Mouse (Mus musculus): ENCODE results near the gene Olfr1419. TPM values are rescaled to one million over a fixed set of nuclear protein-coding genes. Genes with fewer than 3 reads are reported as not detected.

Olfr1419 gene
- polyA plus RNA-seq, 1 experiment: 0.11 TPM

GRCm38 (mm10) chr19:11839119-11839518, 35.8 kb downstream of the Olfr1419 start, which contains the start of gene Olfr1417:
Olfr1417 (minus strand) TSS chr19:11839219.
- Histone ChIP-seq H3K4me1 (ENCODE audit: control insufficient read depth, insufficient read depth, low read length) (no peaks in the 10 kb centered on the region), H3K4me3 (replicated peaks; ENCODE audit: insufficient read depth, low read depth, low read length) (no peak within 1 kb of the TSS), H3K27ac (ENCODE audit: insufficient read depth, low read length) (no peak within 1 kb of the TSS), H3K27me3 (ENCODE audit: control insufficient read depth, insufficient read depth, low read length) (no peaks in the 10 kb centered on the region)
- no peak for DNase-seq
- 90% methylated on average over 4 of the region's 4 CpGs for WGBS
- TF ChIP-seq POLR2A (IDR thresholded peaks at IDR 0.05; ENCODE audit: borderline replicate concordance, insufficient read depth, low read length): no peak
- TF ChIP-seq CTCF (IDR thresholded peaks at IDR 0.05; ENCODE audit: borderline replicate concordance, insufficient read depth, low read depth, low read length): no peak

DNA sequence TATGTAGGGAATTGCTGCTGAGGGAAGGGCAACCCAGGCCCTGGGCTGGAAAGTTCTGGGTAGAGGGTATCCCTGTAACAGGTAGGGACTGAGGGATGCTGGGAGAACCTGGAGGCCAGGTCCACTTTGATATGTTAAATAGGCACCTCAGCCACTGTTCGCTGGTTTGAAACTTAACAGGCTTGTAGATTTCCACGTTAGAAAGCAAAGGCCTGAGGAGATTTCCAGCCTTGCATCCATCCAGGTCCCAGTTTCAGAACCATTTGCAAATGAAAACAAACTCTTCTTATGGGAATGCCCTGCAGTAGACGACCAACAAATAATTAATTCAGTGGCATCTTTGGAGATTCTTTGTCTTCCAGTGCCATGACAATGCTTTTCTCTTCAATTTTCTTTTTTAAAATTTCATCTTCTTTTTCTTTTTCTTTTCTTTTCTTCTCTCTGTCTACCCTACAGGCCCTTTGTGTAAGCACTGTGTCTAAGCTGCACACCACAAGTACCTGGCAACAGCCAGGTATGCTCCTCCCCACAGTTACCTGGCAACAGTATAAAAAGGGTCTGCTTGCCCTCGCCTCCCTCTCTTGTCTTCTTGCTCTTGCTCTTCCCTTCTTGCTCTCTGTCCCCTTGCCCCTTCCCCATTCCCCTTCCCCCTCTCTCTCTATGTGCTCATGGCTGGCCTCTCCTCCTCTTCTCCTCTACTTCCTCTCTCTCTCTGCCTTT, 51.4 kb downstream of the Olfr1419 start:
- WGBS: 53% methylated on average over 4 of the region's 4 CpGs
- H3K27me3 ChIP-seq (ENCODE audit: control insufficient read depth, insufficient read depth, low read length): no peaks in the 10 kb centered on the region
- TF ChIP-seq CTCF (IDR thresholded peaks at IDR 0.05; ENCODE audit: borderline replicate concordance, insufficient read depth, low read depth, low read length) (no peak), POLR2A (IDR thresholded peaks at IDR 0.05; ENCODE audit: borderline replicate concordance, insufficient read depth, low read length) (no peak)
- H3K4me3 ChIP-seq (replicated peaks; ENCODE audit: insufficient read depth, low read depth, low read length): no peak overlapping the region
- no peak for DNase-seq
- no peak overlapping the region for H3K27ac ChIP-seq (ENCODE audit: insufficient read depth, low read length)
- H3K4me1 ChIP-seq (ENCODE audit: control insufficient read depth, insufficient read depth, low read length): no peaks in the 10 kb centered on the region

GRCm38 (mm10) chr19:11820211-11820610, 54.7 kb downstream of the Olfr1419 start:
- H3K27me3 ChIP-seq (ENCODE audit: control insufficient read depth, insufficient read depth, low read length): no peaks in the 10 kb centered on the region
- DNase-seq: peak in 1 of 2 experiments; percentile 18
- TF ChIP-seq POLR2A (IDR thresholded peaks at IDR 0.05; ENCODE audit: borderline replicate concordance, insufficient read depth, low read length) (no peak), CTCF (IDR thresholded peaks at IDR 0.05; ENCODE audit: borderline replicate concordance, insufficient read depth, low read depth, low read length) (peak; percentile 16; the same call in 1 of the 2 replicates)
- no peak overlapping the region for H3K27ac ChIP-seq (ENCODE audit: insufficient read depth, low read length)
- 28% methylated on average over 6 of the region's 6 CpGs for WGBS
- no peaks in the 10 kb centered on the region for H3K4me1 ChIP-seq (ENCODE audit: control insufficient read depth, insufficient read depth, low read length)
- peak overlapping the region; percentile 81 for H3K4me3 ChIP-seq (replicated peaks; ENCODE audit: insufficient read depth, low read depth, low read length)

GRCm38 (mm10) chr19:11819800-11820199, 55.1 kb downstream of the Olfr1419 start:
- H3K27me3 ChIP-seq (ENCODE audit: control insufficient read depth, insufficient read depth, low read length): no peaks in the 10 kb centered on the region
- peak; percentile 68 to 72 for DNase-seq
- H3K4me3 ChIP-seq (replicated peaks; ENCODE audit: insufficient read depth, low read depth, low read length): peak overlapping the region; percentile 81
- TF ChIP-seq CTCF (IDR thresholded peaks at IDR 0.05; ENCODE audit: borderline replicate concordance, insufficient read depth, low read depth, low read length) (peak; percentile 48; the same call in 1 of the 2 replicates), POLR2A (IDR thresholded peaks at IDR 0.05; ENCODE audit: borderline replicate concordance, insufficient read depth, low read length) (no peak)
- no peak overlapping the region for H3K27ac ChIP-seq (ENCODE audit: insufficient read depth, low read length)
- 1% methylated on average over 15 of the region's 15 CpGs for WGBS
- H3K4me1 ChIP-seq (ENCODE audit: control insufficient read depth, insufficient read depth, low read length): no peaks in the 10 kb centered on the region

DNA sequence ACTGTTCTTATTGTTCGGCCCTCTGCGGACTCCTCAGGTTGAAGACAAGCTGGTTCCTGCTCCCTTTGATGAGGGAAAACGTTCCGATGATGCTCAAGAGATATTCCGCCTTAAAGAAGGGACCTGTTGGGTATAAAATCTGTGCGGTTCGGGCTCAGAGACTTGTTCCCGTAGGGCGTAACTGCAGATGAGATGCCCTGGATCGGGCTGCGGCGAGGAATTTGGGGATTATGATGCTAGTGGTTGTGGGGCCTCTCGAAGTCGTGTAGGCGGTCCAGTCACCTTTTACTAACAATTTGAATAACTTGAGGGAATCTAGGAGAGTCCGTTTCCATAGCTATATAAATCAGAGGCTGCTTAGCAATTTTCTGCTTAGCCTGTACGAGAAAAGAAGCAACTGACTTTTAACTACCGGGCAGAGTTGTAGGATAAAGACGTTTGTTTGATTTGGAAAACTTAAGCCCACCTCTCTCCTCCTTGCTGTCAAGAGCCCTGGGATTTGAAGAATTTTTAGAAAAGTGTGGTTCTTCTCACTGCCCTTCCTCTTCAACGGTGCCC, 55.7 kb downstream of the Olfr1419 start, which contains the start of gene Stx3:
Stx3 (minus strand) TSS at position 261 of the 558 bp plus-strand sequence.
- Histone ChIP-seq H3K4me3 (replicated peaks; ENCODE audit: insufficient read depth, low read depth, low read length) (peak within 1 kb of the TSS; percentile 81), H3K27me3 (ENCODE audit: control insufficient read depth, insufficient read depth, low read length) (no peaks in the 10 kb centered on the region), H3K27ac (ENCODE audit: insufficient read depth, low read length) (peak within 1 kb of the TSS; percentile 65; the same call in 1 of the 2 replicates), H3K4me1 (ENCODE audit: control insufficient read depth, insufficient read depth, low read length) (no peaks in the 10 kb centered on the region)
- under 1% methylated on average over 20 of the region's 20 CpGs for WGBS
- TF ChIP-seq POLR2A (IDR thresholded peaks at IDR 0.05; ENCODE audit: borderline replicate concordance, insufficient read depth, low read length): no peak
- TF ChIP-seq CTCF (IDR thresholded peaks at IDR 0.05; ENCODE audit: borderline replicate concordance, insufficient read depth, low read depth, low read length): no peak
- DNase-seq: no peak

Other genes with a start within 250 kb of the Olfr1419 start
- gene Ms4a3, start 234.3 kb downstream of the Olfr1419 start, polyA plus RNA-seq (2012; rRNA removed): not detected in 2 replicates
- not detected in 2 replicates for gene Oosp2, start 214.5 kb downstream of the Olfr1419 start, polyA plus RNA-seq (2012; rRNA removed)
- not detected in 2 replicates for gene Oosp1, start 184.0 kb downstream of the Olfr1419 start, polyA plus RNA-seq (2012; rRNA removed)
- gene Oosp3, start 178.1 kb downstream of the Olfr1419 start, polyA plus RNA-seq (2012; rRNA removed): not detected in 2 replicates
- not detected in 2 replicates for gene Gif, start 127.6 kb downstream of the Olfr1419 start, polyA plus RNA-seq (2012; rRNA removed)
- 41.0 and 41.6 TPM in 2 replicates for gene Mrpl16, start 104.7 kb downstream of the Olfr1419 start, polyA plus RNA-seq (2012; rRNA removed)
- 58.1 and 63.1 TPM in 2 replicates for gene Stx3, start 55.7 kb downstream of the Olfr1419 start, polyA plus RNA-seq (2012; rRNA removed)
- gene Olfr1417, start 35.9 kb downstream of the Olfr1419 start, polyA plus RNA-seq (2012; rRNA removed): 0.11 TPM in 1 of 2 replicates, not detected in the other
- not detected in 2 replicates for gene Olfr1418, start 14.0 kb downstream of the Olfr1419 start, polyA plus RNA-seq (2012; rRNA removed)
- 0.05 TPM in 1 of 2 replicates, not detected in the other for gene Olfr1420, start 11.5 kb upstream of the Olfr1419 start, polyA plus RNA-seq (2012; rRNA removed)
- 21.7 and 22.3 TPM in 2 replicates for gene Patl1, start 37.3 kb upstream of the Olfr1419 start, polyA plus RNA-seq (2012; rRNA removed)
- gene Osbp, start 90.8 kb upstream of the Olfr1419 start, polyA plus RNA-seq (2012; rRNA removed): 38.9 and 39.9 TPM in 2 replicates
- gene Olfr1423, start 166.2 kb upstream of the Olfr1419 start, polyA plus RNA-seq (2012; rRNA removed): not detected in 2 replicates
- gene Olfr1424, start 187.6 kb upstream of the Olfr1419 start, polyA plus RNA-seq (2012; rRNA removed): not detected in 2 replicates
- not detected in 2 replicates for gene Olfr1425, start 202.6 kb upstream of the Olfr1419 start, polyA plus RNA-seq (2012; rRNA removed)
- not detected in 2 replicates for gene Olfr1426, start 216.9 kb upstream of the Olfr1419 start, polyA plus RNA-seq (2012; rRNA removed)
- not detected in 2 replicates for gene Olfr1427, start 228.2 kb upstream of the Olfr1419 start, polyA plus RNA-seq (2012; rRNA removed)
- gene Olfr1428, start 240.8 kb upstream of the Olfr1419 start, polyA plus RNA-seq (2012; rRNA removed): not detected in 2 replicates
- not detected in 2 replicates for gene Olfr76, start 248.1 kb upstream of the Olfr1419 start, polyA plus RNA-seq (2012; rRNA removed)